Mouse (Mus musculus) MEL (cell line): ENCODE data around the gene 4930578C19Rik. TPM values are rescaled to one million over a fixed set of nuclear protein-coding genes. Genes with fewer than 3 reads are reported as not detected.

Experiments used
- DNase-seq: peaks from one replicate; pipeline ENCODE4 v3.0.0; 2011; ENCODE audit warnings: low read depth, low spot score
- H3K27ac ChIP-seq: 2 replicates; pipeline ENCODE4 v1.5.1; 2012; ENCODE audit warnings: low read depth, mild to moderate bottlenecking, control low read depth, low read length, moderate library complexity; ENCODE audit not compliant: control insufficient read depth
- H3K27me3 ChIP-seq, 2 experiments: fragments of 150-350 bp in 1 of 2; sonication (generic) in 1 of 2; 2 replicates each; pipeline ENCODE4 v1.6.1; 2012; ENCODE audit warnings: low read length in 2 of 2, mild to moderate bottlenecking in 2 of 2, improper control_type of control experiment in 1 of 2, moderate library complexity in 1 of 2; ENCODE audit not compliant: insufficient read depth in 2 of 2, control insufficient read depth in 1 of 2
- H3K36me3 ChIP-seq, 2 experiments: 2 replicates each; pipeline ENCODE4 v1.6.1; 2012 to 2014; ENCODE audit warnings: low read length in 2 of 2, improper control_type of control experiment in 1 of 2, inconsistent platforms in 1 of 2, mild to moderate bottlenecking in 1 of 2; ENCODE audit not compliant: insufficient read depth in 2 of 2, control insufficient read depth in 1 of 2
- H3K4me1 ChIP-seq, 2 experiments: fragments of 150-350 bp in 1 of 2; sonication (generic) in 1 of 2; 2 replicates each; pipeline ENCODE4 v1.6.1; 2012; ENCODE audit warnings: low read length in 2 of 2, improper control_type of control experiment in 1 of 2, mild to moderate bottlenecking in 1 of 2; ENCODE audit not compliant: insufficient read depth in 2 of 2, control insufficient read depth in 1 of 2
- H3K4me3 ChIP-seq, 2 experiments: fragments of 150-350 bp in 1 of 2; sonication (generic) in 1 of 2; 2 replicates each; pipeline ENCODE4 v1.5.1; 2012; ENCODE audit warnings: low read depth in 2 of 2, low read length in 2 of 2, mild to moderate bottlenecking in 2 of 2, moderate library complexity in 2 of 2, control low read depth in 1 of 2, improper control_type of control experiment in 1 of 2; ENCODE audit not compliant: control insufficient read depth in 1 of 2, insufficient read depth in 1 of 2
- H3K79me2 ChIP-seq: 2 replicates; pipeline ENCODE4 v1.6.1; 2012; ENCODE audit warnings: mild to moderate bottlenecking, low read length, moderate library complexity; ENCODE audit not compliant: control insufficient read depth, poor library complexity, insufficient read depth
- H3K9ac ChIP-seq: 2 replicates; pipeline ENCODE4 v1.6.1; 2012; ENCODE audit warnings: low read depth, mild to moderate bottlenecking, control low read depth, low read length, moderate library complexity; ENCODE audit not compliant: control insufficient read depth, poor library complexity, severe bottlenecking
- H3K9me3 ChIP-seq: fragments of 150-350 bp; sonication (generic); replicated peaks from 2 replicates; pipeline ENCODE4 v1.6.1; 2012; ENCODE audit warnings: mild to moderate bottlenecking, low read length, improper control_type of control experiment, moderate library complexity; ENCODE audit not compliant: insufficient read depth
- CHD2 ChIP-seq: IDR thresholded peaks from 2 replicates; pipeline ENCODE4 v1.6.1; 2011; ENCODE audit warnings: low read length, improper control_type of control experiment
- CTCF ChIP-seq, 3 experiments: IDR thresholded peaks in 2 of 3; conservative IDR thresholded peaks in 1 of 3; 2 replicates each; pipeline ENCODE4 v1.5.1; 2011 to 2012; ENCODE audit warnings: low read length in 3 of 3, low read depth in 2 of 3, mild to moderate bottlenecking in 2 of 3, improper control_type of control experiment in 1 of 3, inconsistent platforms in 1 of 3, mixed read lengths in 1 of 3, moderate library complexity in 1 of 3; ENCODE audit not compliant: control insufficient read depth in 1 of 3, insufficient read depth in 1 of 3, poor library complexity in 1 of 3, severe bottlenecking in 1 of 3
- GATA1 ChIP-seq: IDR thresholded peaks from 2 replicates; pipeline ENCODE4 v1.6.1; 2011; ENCODE audit warnings: low read depth, low read length, improper control_type of control experiment
- KAT2A ChIP-seq: conservative IDR thresholded peaks from 2 replicates; pipeline ENCODE4 v1.6.1; 2012; ENCODE audit warnings: low read depth, low read length, improper control_type of control experiment, inconsistent platforms
- MAFK ChIP-seq: IDR thresholded peaks from 2 replicates; pipeline ENCODE4 v1.6.1; 2011; ENCODE audit warnings: low read depth, mild to moderate bottlenecking, low read length, improper control_type of control experiment, borderline replicate concordance
- MYB ChIP-seq: IDR thresholded peaks from 2 replicates; pipeline ENCODE4 v1.6.1; 2011; ENCODE audit warnings: mild to moderate bottlenecking, low read depth, low read length, improper control_type of control experiment
- NELFE ChIP-seq: IDR thresholded peaks from 2 replicates; pipeline ENCODE4 v1.6.1; 2011; ENCODE audit warnings: low read depth, low read length, improper control_type of control experiment
- NRF1 ChIP-seq: IDR thresholded peaks from 2 replicates; pipeline ENCODE4 v1.6.1; 2014; ENCODE audit warnings: low read depth, mild to moderate bottlenecking, inconsistent platforms, low read length, improper control_type of control experiment, moderate library complexity; ENCODE audit not compliant: poor library complexity, insufficient read depth, severe bottlenecking
- POLR2AphosphoS2 ChIP-seq: IDR thresholded peaks from 2 replicates; pipeline ENCODE4 v1.6.1; 2011; ENCODE audit warnings: low read length, improper control_type of control experiment
- TAL1 ChIP-seq: IDR thresholded peaks from 2 replicates; pipeline ENCODE4 v1.6.1; 2012; ENCODE audit warnings: mild to moderate bottlenecking, inconsistent platforms, low read length, moderate library complexity, mixed read lengths
- TBP ChIP-seq: IDR thresholded peaks from 2 replicates; pipeline ENCODE4 v1.8.0; 2011; ENCODE audit warnings: low read depth, low read length, improper control_type of control experiment
- TCF12 ChIP-seq: IDR thresholded peaks from 2 replicates; pipeline ENCODE4 v1.6.1; 2014; ENCODE audit warnings: low read depth, mild to moderate bottlenecking, inconsistent platforms, low read length, improper control_type of control experiment, moderate library complexity
- UBTF ChIP-seq: IDR thresholded peaks from 2 replicates; pipeline ENCODE4 v1.6.1; 2012; ENCODE audit warnings: low read depth, mild to moderate bottlenecking, inconsistent platforms, low read length, improper control_type of control experiment, moderate library complexity, borderline replicate concordance; ENCODE audit not compliant: insufficient read depth
- USF1 ChIP-seq: IDR thresholded peaks from 2 replicates; pipeline ENCODE4 v1.6.1; 2014; ENCODE audit warnings: low read depth, mild to moderate bottlenecking, inconsistent platforms, low read length, improper control_type of control experiment, moderate library complexity
- ZMIZ1 ChIP-seq: IDR thresholded peaks from 2 replicates; pipeline ENCODE4 v1.6.1; 2012; ENCODE audit warnings: low read depth, mild to moderate bottlenecking, inconsistent platforms, low read length, improper control_type of control experiment, moderate library complexity
- polyA plus RNA-seq, 2 experiments: library from polyadenylated mRNA; stranded (reverse) in 1 of 2; unstranded in 1 of 2; fragments of >175 nt in 1 of 2; fragments of >200 nt in 1 of 2; gene quantifications; 2 replicates each; pipeline versions ENCODE4 v1.2.1 to v1.2.4; 2012; ENCODE audit warnings: low replicate concordance in 2 of 2, low read depth in 1 of 2; ENCODE audit not compliant: insufficient read length in 2 of 2, insufficient read depth in 1 of 2, missing spikeins in 1 of 2
- total RNA-seq: library from RNA; depleted of rRNA; stranded (reverse); fragments of 300-350 nt; gene quantifications from 2 replicates; pipeline ENCODE4 v1.2.3, GENCODE M21; 2012

4930578C19Rik gene
- total and polyA plus RNA-seq, 3 experiments: not detected

GRCm38 (mm10) chrX:18425451-18425850, 35.7 kb downstream of the 4930578C19Rik start:
- no peak for TF ChIP-seq USF1
- TF ChIP-seq TAL1: no peak
- TF ChIP-seq KAT2A: no peak
- TF ChIP-seq CTCF (IDR thresholded peaks at IDR 0.05 in 2 of 3, conservative IDR thresholded peaks at IDR 0.05 in 1 of 3; ENCODE audit: control insufficient read depth in 1 of 3, insufficient read depth in 1 of 3, low read depth in 2 of 3, low read length in 3 of 3, poor library complexity in 1 of 3, severe bottlenecking in 1 of 3): no peak
- no peak for TF ChIP-seq UBTF
- no peak for TF ChIP-seq CHD2
- TF ChIP-seq MAFK: no peak
- TF ChIP-seq GATA1: no peak
- no peak for TF ChIP-seq ZMIZ1
- TF ChIP-seq TBP: no peak
- TF ChIP-seq MYB: no peak
- no peak for TF ChIP-seq POLR2AphosphoS2
- no peaks in the 10 kb centered on the region for H3K36me3 ChIP-seq
- no peaks in the 10 kb centered on the region for H3K4me1 ChIP-seq
- no peaks in the 10 kb centered on the region for H3K79me2 ChIP-seq
- H3K27ac ChIP-seq: no peak overlapping the region
- H3K4me3 ChIP-seq: no peak overlapping the region
- no peak for DNase-seq
- no peak overlapping the region for H3K9ac ChIP-seq
- no peaks in the 10 kb centered on the region for H3K27me3 ChIP-seq
- H3K9me3 ChIP-seq: no peaks in the 10 kb centered on the region

- Histone ChIP-seq H3K4me1 (no peaks in the 10 kb centered on the region), H3K79me2 (no peaks in the 10 kb centered on the region), H3K27ac (no peak overlapping the region), H3K9me3 (no peaks in the 10 kb centered on the region), H3K4me3 (no peak overlapping the region), H3K9ac (no peak overlapping the region), H3K27me3 (no peaks in the 10 kb centered on the region; a peak in 1 of 4 replicates), H3K36me3 (no peaks in the 10 kb centered on the region)
- TF ChIP-seq CTCF (IDR thresholded peaks at IDR 0.05 in 2 of 3, conservative IDR thresholded peaks at IDR 0.05 in 1 of 3; ENCODE audit: control insufficient read depth in 1 of 3, insufficient read depth in 1 of 3, low read depth in 2 of 3, low read length in 3 of 3, poor library complexity in 1 of 3, severe bottlenecking in 1 of 3) (no peak), TCF12 (no peak), NRF1 (no peak), CHD2 (no peak), POLR2AphosphoS2 (no peak), NELFE (no peak)
- TF ChIP-seq, all 39 proteins: peak for 0
- no peak for DNase-seq
Observed at GRCm38 (mm10) chrX:18423206-18423605, 38.0 kb downstream of the 4930578C19Rik start.
